Mouse (Mus musculus): ENCODE measurements around the gene Gm17482.

Gene Gm17482

GRCm38 (mm10) chr6:115251531-115251985 lies 24.4 kb downstream of the Gm17482 start:
- no peak for DNase-seq

GRCm38 (mm10) chr6:115252099-115252873 lies 25.1 kb downstream of the Gm17482 start, which contains the start of gene Timp4:
Gene Timp4, minus strand, starts transcription at chr6:115252205.
- DNase-seq = no peak

- DNase-seq = no peak
These were observed 28.0 kb downstream of the Gm17482 start for GRCm38 (mm10) chr6:115255171-115255570.

GRCm38 (mm10) chr6:115260507-115260906 lies 33.4 kb downstream of the Gm17482 start:
- DNase-seq = peak; percentile 77

GRCm38 (mm10) chr6:115266791-115267190 lies 39.6 kb downstream of the Gm17482 start:
- no peak for DNase-seq

- peak; percentile 91 for DNase-seq
These were observed 40.8 kb downstream of the Gm17482 start for GRCm38 (mm10) chr6:115267916-115268315.

GRCm38 (mm10) chr6:115268551-115269385 lies 41.6 kb downstream of the Gm17482 start:
- no peak for DNase-seq

GRCm38 (mm10) chr6:115269561-115269960 lies 42.4 kb downstream of the Gm17482 start:
- no peak for DNase-seq

- DNase-seq = no peak
These were observed 42.9 kb downstream of the Gm17482 start for GRCm38 (mm10) chr6:115270085-115270484.

GRCm38 (mm10) chr6:115271326-115271725 lies 44.2 kb downstream of the Gm17482 start:
- no peak for DNase-seq

- peak; percentile 54 for DNase-seq
These were observed 44.7 kb downstream of the Gm17482 start for GRCm38 (mm10) chr6:115271866-115272271.

- no peak for DNase-seq
These were observed 46.2 kb downstream of the Gm17482 start for GRCm38 (mm10) chr6:115273346-115273745.

- no peak for DNase-seq
These were observed 47.6 kb downstream of the Gm17482 start for GRCm38 (mm10) chr6:115274705-115275104.

GRCm38 (mm10) chr6:115275116-115275815 lies 48.1 kb downstream of the Gm17482 start:
- DNase-seq = peak; percentile 57

- DNase-seq = no peak
These were observed 50.9 kb downstream of the Gm17482 start for GRCm38 (mm10) chr6:115278086-115278485.

- no peak for DNase-seq
These were observed 52.5 kb downstream of the Gm17482 start for GRCm38 (mm10) chr6:115279639-115280038.

- no peak for DNase-seq
These were observed 57.0 kb downstream of the Gm17482 start for GRCm38 (mm10) chr6:115284153-115284552.

GRCm38 (mm10) chr6:115286441-115286840 lies 59.3 kb downstream of the Gm17482 start:
- DNase-seq = no peak

- DNase-seq = no peak
These were observed 61.1 kb downstream of the Gm17482 start for GRCm38 (mm10) chr6:115288223-115288622.

GRCm38 (mm10) chr6:115290561-115290960 lies 63.4 kb downstream of the Gm17482 start:
- DNase-seq = no peak

- no peak for DNase-seq
These were observed 63.9 kb downstream of the Gm17482 start for GRCm38 (mm10) chr6:115291068-115291467.

GRCm38 (mm10) chr6:115291823-115292222 lies 64.7 kb downstream of the Gm17482 start:
- DNase-seq = no peak

GRCm38 (mm10) chr6:115292621-115293020 lies 65.5 kb downstream of the Gm17482 start:
- no peak for DNase-seq
